Mouse (Mus musculus): ENCODE measurements around the gene Spryd4. TPM values are rescaled to one million over a fixed set of nuclear protein-coding genes. Genes with fewer than 3 reads are reported as not detected.
A peak's percentile ranks its signal among the peaks of the same experiment; 100 is the strongest.

Gene Spryd4
- polyA plus RNA-seq, 1 experiment = 21.8 TPM

DNA sequence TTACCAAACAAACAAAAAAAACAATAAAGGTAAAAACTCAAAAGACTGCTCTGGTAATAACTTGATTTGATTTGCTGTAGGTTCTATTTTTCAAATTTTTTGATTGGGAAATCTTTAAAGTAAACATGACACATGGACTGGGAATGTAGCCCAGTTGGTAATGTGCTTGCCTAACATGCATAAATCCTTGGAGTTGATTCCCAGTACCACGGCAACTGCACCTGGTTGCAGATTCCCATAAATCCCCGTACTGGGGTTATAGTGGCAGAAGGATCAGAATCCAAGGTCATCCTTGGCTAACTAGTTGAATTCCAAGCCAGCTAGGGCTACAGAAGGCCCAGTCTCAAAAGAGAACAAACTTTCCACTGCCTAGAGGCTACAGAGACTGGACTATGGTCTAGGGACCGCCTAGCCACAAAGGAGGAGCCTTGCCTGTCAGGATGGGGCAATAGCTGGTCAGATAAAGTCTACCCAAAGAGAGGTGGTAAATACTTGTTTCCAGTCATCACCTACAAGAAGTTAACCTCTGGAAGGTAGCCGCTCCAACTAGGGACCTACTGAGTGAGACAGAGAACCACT lies 42.2 kb upstream of the Spryd4 start, which contains the start of gene Apon:
Gene Apon (plus strand): TSS at position 420 of the 579 bp plus-strand sequence.
- Histone ChIP-seq H3K4me1 (ENCODE audit: control insufficient read depth, insufficient read depth, low read length) (no peaks in the 10 kb centered on the region), H3K4me3 (ENCODE audit: low read depth, low read length) (peak within 1 kb of the TSS; percentile 7; the same call in 1 of the 2 replicates), H3K27ac (ENCODE audit: insufficient read depth, low read length) (no peak within 1 kb of the TSS), H3K9ac (ENCODE audit: low read depth, poor library complexity, severe bottlenecking) (no peak within 1 kb of the TSS), H3K9me3 (replicated peaks; ENCODE audit: control insufficient read depth, insufficient read depth, low read length, poor library complexity, severe bottlenecking) (no peaks in the 10 kb centered on the region), H3K27me3 (ENCODE audit: control insufficient read depth, insufficient read depth, low read length, poor library complexity, severe bottlenecking) (no peaks in the 10 kb centered on the region), H3K36me3 (ENCODE audit: control insufficient read depth, insufficient read depth, low read length, poor library complexity, severe bottlenecking) (peaks cover 31% of the 10 kb centered on the region)
- TF ChIP-seq POLR2A (IDR thresholded peaks at IDR 0.05; ENCODE audit: insufficient read depth, low read length) = no peak
- no peak for TF ChIP-seq CTCF (IDR thresholded peaks at IDR 0.05; ENCODE audit: low read depth, low read length)
- TF ChIP-seq EP300 (IDR thresholded peaks at IDR 0.05; ENCODE audit: insufficient read depth, low read depth, low read length) = no peak

DNA sequence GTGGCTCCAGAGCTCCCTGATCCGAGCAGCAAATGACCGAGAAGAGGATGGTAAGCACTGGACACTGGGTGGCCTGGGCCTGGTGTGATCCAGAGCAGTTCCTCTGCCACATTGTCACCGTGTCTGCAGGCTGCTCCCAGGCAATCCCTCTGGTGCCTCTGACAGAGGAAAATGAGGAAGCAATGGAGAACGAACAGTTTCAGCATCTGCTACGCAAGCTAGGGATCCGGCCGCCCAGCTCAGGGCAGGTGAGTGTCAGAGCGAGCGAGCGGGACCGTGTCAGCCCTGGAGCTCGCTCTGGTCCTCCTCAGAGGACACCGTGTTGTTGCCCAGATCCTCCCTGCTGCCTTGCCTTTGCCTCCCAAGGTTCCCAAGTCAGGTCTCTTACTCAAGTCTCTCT lies 39.0 kb upstream of the Spryd4 start:
- Histone ChIP-seq H3K9ac (ENCODE audit: low read depth, poor library complexity, severe bottlenecking) (no peak overlapping the region), H3K4me3 (ENCODE audit: low read depth, low read length) (no peak overlapping the region), H3K27me3 (ENCODE audit: control insufficient read depth, insufficient read depth, low read length, poor library complexity, severe bottlenecking) (no peaks in the 10 kb centered on the region), H3K36me3 (ENCODE audit: control insufficient read depth, insufficient read depth, low read length, poor library complexity, severe bottlenecking) (peaks cover 47% of the 10 kb centered on the region), H3K4me1 (ENCODE audit: control insufficient read depth, insufficient read depth, low read length) (no peaks in the 10 kb centered on the region), H3K27ac (ENCODE audit: insufficient read depth, low read length) (no peak overlapping the region), H3K9me3 (replicated peaks; ENCODE audit: control insufficient read depth, insufficient read depth, low read length, poor library complexity, severe bottlenecking) (no peaks in the 10 kb centered on the region)
- TF ChIP-seq POLR2A (IDR thresholded peaks at IDR 0.05; ENCODE audit: insufficient read depth, low read length) = no peak
- no peak for TF ChIP-seq EP300 (IDR thresholded peaks at IDR 0.05; ENCODE audit: insufficient read depth, low read depth, low read length)
- no peak for TF ChIP-seq CTCF (IDR thresholded peaks at IDR 0.05; ENCODE audit: low read depth, low read length)

- no peak for TF ChIP-seq CTCF (IDR thresholded peaks at IDR 0.05; ENCODE audit: low read depth, low read length)
- TF ChIP-seq EP300 (IDR thresholded peaks at IDR 0.05; ENCODE audit: insufficient read depth, low read depth, low read length) = peak; percentile 48; the same call in 1 of the 2 replicates
- no peak for TF ChIP-seq POLR2A (IDR thresholded peaks at IDR 0.05; ENCODE audit: insufficient read depth, low read length)
- H3K4me1 ChIP-seq (ENCODE audit: control insufficient read depth, insufficient read depth, low read length) = no peaks in the 10 kb centered on the region
- no peak overlapping the region for H3K4me3 ChIP-seq (ENCODE audit: low read depth, low read length)
- H3K36me3 ChIP-seq (ENCODE audit: control insufficient read depth, insufficient read depth, low read length, poor library complexity, severe bottlenecking) = peaks cover 55% of the 10 kb centered on the region
- H3K27me3 ChIP-seq (ENCODE audit: control insufficient read depth, insufficient read depth, low read length, poor library complexity, severe bottlenecking) = no peaks in the 10 kb centered on the region
- no peaks in the 10 kb centered on the region for H3K9me3 ChIP-seq (replicated peaks; ENCODE audit: control insufficient read depth, insufficient read depth, low read length, poor library complexity, severe bottlenecking)
- H3K9ac ChIP-seq (ENCODE audit: low read depth, poor library complexity, severe bottlenecking) = no peak overlapping the region
- peak overlapping the region; percentile 88 for H3K27ac ChIP-seq (ENCODE audit: insufficient read depth, low read length)
These were observed 35.6 kb upstream of the Spryd4 start for GRCm38 (mm10) chr10:128247020-128247732.

DNA sequence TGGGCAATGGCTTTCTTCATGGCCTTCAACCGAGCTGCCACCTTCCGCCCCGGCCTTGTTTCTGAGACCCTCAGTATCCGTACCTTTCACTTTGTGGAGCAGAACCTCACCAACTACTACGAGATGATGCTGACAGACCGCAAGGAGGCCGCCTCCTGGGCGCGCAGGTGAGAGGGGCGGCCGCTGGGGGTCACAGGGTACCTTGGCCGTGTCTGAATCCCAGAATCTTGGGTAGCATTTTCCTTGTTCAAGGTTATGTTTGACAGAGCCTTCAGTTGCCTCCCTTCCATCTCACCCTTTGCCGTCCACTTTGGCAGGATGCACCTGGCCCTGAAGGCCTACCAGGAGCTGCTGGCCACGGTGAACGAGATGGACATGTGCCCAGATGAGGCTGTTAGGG lies 32.5 kb upstream of the Spryd4 start:
- peaks cover 43% of the 10 kb centered on the region for H3K36me3 ChIP-seq (ENCODE audit: control insufficient read depth, insufficient read depth, low read length, poor library complexity, severe bottlenecking)
- no peak for TF ChIP-seq POLR2A (IDR thresholded peaks at IDR 0.05; ENCODE audit: insufficient read depth, low read length)
- no peak for TF ChIP-seq CTCF (IDR thresholded peaks at IDR 0.05; ENCODE audit: low read depth, low read length)
- no peaks in the 10 kb centered on the region for H3K9me3 ChIP-seq (replicated peaks; ENCODE audit: control insufficient read depth, insufficient read depth, low read length, poor library complexity, severe bottlenecking)
- H3K4me1 ChIP-seq (ENCODE audit: control insufficient read depth, insufficient read depth, low read length) = no peaks in the 10 kb centered on the region
- no peak overlapping the region for H3K9ac ChIP-seq (ENCODE audit: low read depth, poor library complexity, severe bottlenecking)
- H3K4me3 ChIP-seq (ENCODE audit: low read depth, low read length) = no peak overlapping the region
- no peaks in the 10 kb centered on the region for H3K27me3 ChIP-seq (ENCODE audit: control insufficient read depth, insufficient read depth, low read length, poor library complexity, severe bottlenecking)
- H3K27ac ChIP-seq (ENCODE audit: insufficient read depth, low read length) = no peak overlapping the region

GRCm38 (mm10) chr10:128243252-128243651 lies 31.6 kb upstream of the Spryd4 start:
- no peak overlapping the region for H3K27ac ChIP-seq (ENCODE audit: insufficient read depth, low read length)
- H3K9ac ChIP-seq (ENCODE audit: low read depth, poor library complexity, severe bottlenecking) = no peak overlapping the region
- H3K4me1 ChIP-seq (ENCODE audit: control insufficient read depth, insufficient read depth, low read length) = no peaks in the 10 kb centered on the region
- no peaks in the 10 kb centered on the region for H3K9me3 ChIP-seq (replicated peaks; ENCODE audit: control insufficient read depth, insufficient read depth, low read length, poor library complexity, severe bottlenecking)
- H3K4me3 ChIP-seq (ENCODE audit: low read depth, low read length) = no peak overlapping the region
- H3K36me3 ChIP-seq (ENCODE audit: control insufficient read depth, insufficient read depth, low read length, poor library complexity, severe bottlenecking) = peaks cover 37% of the 10 kb centered on the region
- H3K27me3 ChIP-seq (ENCODE audit: control insufficient read depth, insufficient read depth, low read length, poor library complexity, severe bottlenecking) = no peaks in the 10 kb centered on the region
- no peak for TF ChIP-seq EP300 (IDR thresholded peaks at IDR 0.05; ENCODE audit: insufficient read depth, low read depth, low read length)
- no peak for TF ChIP-seq POLR2A (IDR thresholded peaks at IDR 0.05; ENCODE audit: insufficient read depth, low read length)
- no peak for TF ChIP-seq CTCF (IDR thresholded peaks at IDR 0.05; ENCODE audit: low read depth, low read length)

GRCm38 (mm10) chr10:128240131-128240530 lies 28.5 kb upstream of the Spryd4 start:
- no peaks in the 10 kb centered on the region for H3K4me1 ChIP-seq (ENCODE audit: control insufficient read depth, insufficient read depth, low read length)
- no peaks in the 10 kb centered on the region for H3K9me3 ChIP-seq (replicated peaks; ENCODE audit: control insufficient read depth, insufficient read depth, low read length, poor library complexity, severe bottlenecking)
- no peaks in the 10 kb centered on the region for H3K27me3 ChIP-seq (ENCODE audit: control insufficient read depth, insufficient read depth, low read length, poor library complexity, severe bottlenecking)
- no peak overlapping the region for H3K27ac ChIP-seq (ENCODE audit: insufficient read depth, low read length)
- H3K9ac ChIP-seq (ENCODE audit: low read depth, poor library complexity, severe bottlenecking) = no peak overlapping the region
- no peak overlapping the region for H3K4me3 ChIP-seq (ENCODE audit: low read depth, low read length)
- TF ChIP-seq EP300 (IDR thresholded peaks at IDR 0.05; ENCODE audit: insufficient read depth, low read depth, low read length) (no peak), POLR2A (IDR thresholded peaks at IDR 0.05; ENCODE audit: insufficient read depth, low read length) (no peak), CTCF (IDR thresholded peaks at IDR 0.05; ENCODE audit: low read depth, low read length) (no peak)
- peaks cover 26% of the 10 kb centered on the region for H3K36me3 ChIP-seq (ENCODE audit: control insufficient read depth, insufficient read depth, low read length, poor library complexity, severe bottlenecking)

All from ES-Bruce4 (cell line).